Mouse (Mus musculus) thymus, postnatal 25 days (tissue): Measurements from ENCODE around the gene Popdc3.

ENCODE experiments used
- DNase-seq: peaks from one replicate; pipeline ENCODE4 v3.0.0; 2022

The Popdc3 gene

GRCm38 (mm10) chr10:45320296-45320695 is 142.4 kb downstream of the Popdc3 start:
- no peak for DNase-seq

- no peak for DNase-seq
Measured at GRCm38 (mm10) chr10:45324159-45324558, 146.3 kb downstream of the Popdc3 start.

GRCm38 (mm10) chr10:45328196-45329000 is 150.5 kb downstream of the Popdc3 start:
- DNase-seq = no peak

GRCm38 (mm10) chr10:45334925-45335324 is 157.0 kb downstream of the Popdc3 start:
- DNase-seq = no peak

- no peak for DNase-seq
Measured at GRCm38 (mm10) chr10:45335434-45336422, 157.8 kb downstream of the Popdc3 start, which contains the start of gene Bves. Gene Bves, plus strand, starts transcription at chr10:45335772.

GRCm38 (mm10) chr10:45339106-45339505 is 161.2 kb downstream of the Popdc3 start:
- no peak for DNase-seq

GRCm38 (mm10) chr10:45344381-45344780 is 166.5 kb downstream of the Popdc3 start:
- no peak for DNase-seq

GRCm38 (mm10) chr10:45345217-45345616 is 167.3 kb downstream of the Popdc3 start:
- DNase-seq = no peak

- peak; percentile 7 for DNase-seq
Measured at GRCm38 (mm10) chr10:45348143-45348542, 170.2 kb downstream of the Popdc3 start.

- DNase-seq = no peak
Measured at GRCm38 (mm10) chr10:45356091-45356490, 178.2 kb downstream of the Popdc3 start.

- no peak for DNase-seq
Measured at GRCm38 (mm10) chr10:45363396-45363795, 185.5 kb downstream of the Popdc3 start.

- no peak for DNase-seq
Measured at GRCm38 (mm10) chr10:45366987-45367705, 189.2 kb downstream of the Popdc3 start.
